Mouse (Mus musculus) forelimb bud, embryonic 11.5 days (tissue): ENCODE data around the gene Igf2bp3.

Experiments
- DNase-seq: peaks from one replicate; pipeline ENCODE4 v3.0.0-alpha.2; 2012; ENCODE audit warnings: low read depth, low spot score

Gene Igf2bp3

GRCm38 (mm10) chr6:49174616-49175015 lies 40.1 kb downstream of the Igf2bp3 start:
- DNase-seq: no peak

- DNase-seq: no peak
Observed at GRCm38 (mm10) chr6:49173674-49174073, 41.1 kb downstream of the Igf2bp3 start.

DNA sequence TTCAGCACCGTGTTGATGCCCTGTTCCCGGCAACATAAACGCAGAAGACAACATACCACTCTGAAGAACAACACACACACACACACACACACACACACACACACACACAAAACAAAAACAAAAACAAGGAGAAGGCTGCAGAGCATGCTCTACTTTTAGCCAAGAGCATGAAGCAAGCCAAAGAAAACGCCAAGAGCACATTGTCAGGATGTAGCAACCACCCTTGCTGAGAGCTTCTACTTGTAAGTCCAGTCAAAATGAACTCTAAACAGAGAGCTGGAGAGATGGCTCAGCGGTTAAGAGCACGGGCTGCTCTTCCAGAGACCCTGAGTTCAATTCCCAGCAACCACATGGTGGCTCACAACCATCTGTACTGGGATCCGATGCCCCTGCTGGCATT lies 41.5 kb downstream of the Igf2bp3 start:
- no peak for DNase-seq

DNA sequence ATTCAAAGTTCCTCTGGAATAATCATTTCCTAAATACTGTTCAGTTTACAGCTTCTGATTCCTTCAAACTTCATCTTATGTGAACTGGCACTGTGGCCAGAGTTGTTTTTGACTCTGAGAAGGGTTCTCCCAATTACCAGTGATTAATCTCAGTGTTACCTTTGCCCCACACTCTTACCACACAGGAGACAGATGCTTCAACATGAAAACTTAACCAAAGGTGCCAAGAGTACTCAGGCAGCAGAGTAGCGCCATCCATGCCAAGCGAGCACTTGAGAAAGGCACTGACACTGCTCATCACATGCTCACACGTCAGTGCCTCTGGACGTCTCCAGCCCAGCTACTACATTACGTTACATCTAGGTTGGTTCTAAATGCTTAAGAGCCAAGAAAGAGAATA lies 43.5 kb downstream of the Igf2bp3 start:
- DNase-seq: no peak

GRCm38 (mm10) chr6:49168648-49169047 lies 46.1 kb downstream of the Igf2bp3 start:
- DNase-seq: no peak

GRCm38 (mm10) chr6:49167406-49167805 lies 47.4 kb downstream of the Igf2bp3 start:
- no peak for DNase-seq

DNA sequence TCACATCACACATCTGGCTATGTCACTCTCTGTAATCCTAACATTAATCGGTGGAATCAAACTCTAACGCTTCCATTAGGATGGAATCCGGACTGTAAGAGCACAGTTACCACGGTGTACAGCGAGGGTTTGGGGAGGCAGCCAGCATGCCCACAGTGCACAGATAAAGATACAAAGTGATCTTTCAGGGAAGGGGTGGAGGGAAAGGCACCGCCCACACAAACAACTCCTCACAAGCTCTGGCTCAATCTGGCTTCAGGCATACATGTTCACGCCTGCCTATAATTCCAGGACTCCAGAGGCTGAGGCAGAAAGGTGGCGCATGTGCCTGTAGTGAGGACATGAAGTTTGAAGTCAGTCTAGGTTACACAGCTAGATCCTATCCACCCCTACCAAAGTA lies 48.4 kb downstream of the Igf2bp3 start:
- DNase-seq: no peak

GRCm38 (mm10) chr6:49165855-49166254 lies 48.9 kb downstream of the Igf2bp3 start:
- DNase-seq: no peak

DNA sequence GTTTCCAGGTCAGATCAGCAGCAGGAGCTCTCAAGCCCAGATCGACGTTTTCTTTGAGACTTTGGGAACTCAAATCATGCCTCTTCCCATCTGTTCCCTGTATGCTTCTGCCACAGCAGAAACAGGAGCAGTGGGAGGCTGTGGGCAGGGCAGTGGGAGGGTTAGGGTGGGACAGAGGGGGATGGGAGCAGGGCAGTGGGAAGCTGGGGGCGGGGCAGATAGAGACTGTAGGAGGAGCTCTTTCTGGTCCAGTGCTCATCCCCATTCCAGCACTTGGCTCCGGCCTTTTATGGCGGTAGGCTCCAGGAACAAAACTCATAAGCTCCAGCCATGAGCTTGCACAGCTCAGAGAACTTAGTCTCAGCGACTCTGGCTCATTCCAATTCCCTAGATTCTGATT lies 49.7 kb downstream of the Igf2bp3 start:
- DNase-seq: no peak

DNA sequence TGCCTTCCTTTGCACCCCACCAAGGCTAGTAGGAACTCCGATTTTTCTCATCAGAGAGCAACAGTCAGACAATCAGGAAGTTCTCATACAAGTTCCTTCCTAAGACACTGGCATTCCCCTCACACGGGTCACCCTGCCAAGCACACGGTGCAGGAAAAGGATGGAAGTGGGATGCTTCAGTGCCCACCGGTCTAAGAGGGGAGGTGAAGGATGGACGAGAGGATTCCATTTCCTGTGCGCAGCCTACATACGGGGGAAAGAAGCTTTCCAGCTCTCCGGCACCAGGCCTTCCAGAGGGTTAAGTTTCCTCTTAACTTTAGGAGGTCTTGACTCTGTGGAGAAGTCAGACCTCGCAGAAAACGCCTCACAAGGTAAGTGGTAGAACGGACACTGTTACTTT lies 50.1 kb downstream of the Igf2bp3 start:
- DNase-seq: no peak

GRCm38 (mm10) chr6:49159971-49160370 lies 54.8 kb downstream of the Igf2bp3 start:
- no peak for DNase-seq

DNA sequence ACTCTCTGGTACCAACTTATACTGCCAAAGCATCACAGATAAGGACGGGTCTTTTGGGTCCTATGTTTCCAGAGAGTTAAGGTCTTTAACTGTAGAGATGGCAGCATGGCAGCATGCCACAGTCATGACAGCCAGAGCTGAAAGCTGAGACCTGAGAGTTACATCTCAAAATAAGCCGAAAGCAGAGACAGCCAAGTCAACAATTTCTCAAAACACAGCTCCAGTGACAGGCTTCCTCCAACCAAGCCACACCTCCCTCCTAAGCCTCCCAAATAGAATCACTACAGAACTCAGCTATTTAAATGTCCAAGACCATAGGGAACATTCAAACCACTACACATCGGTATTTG lies 58.0 kb downstream of the Igf2bp3 start:
- no peak for DNase-seq

DNA sequence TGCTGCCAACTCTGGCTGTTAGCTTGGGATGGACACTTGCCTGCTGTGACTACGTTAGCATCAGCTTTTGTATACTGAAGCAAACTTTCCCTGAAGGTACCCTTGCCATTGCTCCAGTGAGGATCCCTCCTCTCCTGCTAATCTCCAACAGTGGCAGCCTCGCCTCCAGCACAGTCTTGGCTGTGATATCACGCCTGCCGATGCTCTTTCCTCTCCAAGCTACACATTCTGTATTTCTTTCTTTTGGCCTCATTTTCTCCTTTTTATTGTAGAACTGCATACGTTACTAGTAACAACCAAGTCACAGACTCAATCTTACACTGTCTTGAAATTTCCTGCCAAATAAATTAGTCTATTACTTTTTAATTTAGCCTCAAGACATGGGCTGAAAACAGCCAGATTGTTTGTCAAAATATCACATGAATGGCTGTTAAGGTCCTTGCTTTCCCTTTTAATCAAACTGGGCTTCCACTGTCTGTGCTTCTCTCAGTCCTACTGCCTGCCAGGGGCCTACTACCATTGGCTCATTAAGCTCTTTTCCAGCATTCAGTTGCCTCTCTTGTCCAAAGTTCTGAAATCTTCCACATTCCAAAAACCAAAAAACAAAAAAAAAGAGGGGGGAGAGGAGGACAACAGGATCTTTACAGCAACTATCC lies 58.5 kb downstream of the Igf2bp3 start:
- no peak for DNase-seq

DNA sequence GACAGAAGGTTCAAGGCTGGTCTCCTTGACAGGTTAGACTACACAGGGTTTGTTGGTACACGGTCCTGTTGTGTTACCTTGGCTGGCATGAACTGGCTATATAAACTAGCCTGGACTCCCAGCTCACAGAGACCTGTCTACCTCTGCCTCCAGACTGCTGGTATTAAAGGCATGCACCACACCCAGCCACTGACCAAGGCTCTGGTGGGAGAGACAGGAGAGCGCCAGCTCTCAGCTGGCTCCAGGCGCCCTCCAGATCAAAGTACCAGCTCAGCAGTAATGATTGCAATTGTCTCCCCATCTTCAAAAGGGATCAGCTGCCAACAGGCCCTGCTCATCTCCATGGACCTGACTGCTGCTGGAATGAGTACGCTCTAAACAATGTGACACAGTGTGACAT lies 63.3 kb downstream of the Igf2bp3 start:
- no peak for DNase-seq

DNA sequence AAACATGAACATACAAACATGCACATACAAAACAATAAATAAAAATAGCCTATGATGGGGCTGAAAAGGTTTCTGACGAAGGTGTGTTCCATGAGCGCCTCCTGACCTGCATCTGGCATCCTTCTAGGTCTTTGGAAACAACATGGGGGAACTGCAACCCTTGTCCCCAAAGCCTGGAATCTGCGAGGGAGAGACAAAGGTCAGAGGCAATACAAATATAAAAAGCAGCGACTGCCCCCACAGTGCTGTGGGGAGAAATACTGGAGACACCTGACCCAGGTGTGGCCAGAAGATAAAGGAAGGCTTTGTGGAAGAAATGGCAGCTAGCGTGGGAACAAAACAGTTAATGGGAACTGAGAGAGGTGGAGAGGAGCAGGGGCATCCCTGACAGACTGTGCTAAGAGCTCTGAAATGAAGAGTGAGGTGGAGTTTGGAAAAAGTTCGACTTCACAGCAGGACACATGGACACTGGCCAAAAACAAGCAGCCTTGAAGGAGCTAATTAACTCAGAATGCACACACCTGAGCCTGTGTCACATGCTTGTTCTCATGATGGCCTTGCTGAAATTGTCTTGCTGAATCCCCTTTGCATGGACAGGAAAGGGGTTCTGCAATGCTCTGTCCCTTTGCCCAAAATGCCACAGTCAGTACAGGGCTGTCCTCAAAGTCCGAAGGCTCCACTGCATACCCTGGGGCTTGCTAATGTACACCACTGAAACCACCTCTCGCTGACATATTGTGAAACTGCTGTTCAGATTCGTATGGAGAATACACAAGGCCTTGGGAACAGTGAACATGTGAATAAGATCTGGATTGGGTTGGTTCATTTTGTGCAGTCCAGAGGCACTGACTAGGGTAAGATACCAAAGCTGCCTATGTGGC lies 64.2 kb downstream of the Igf2bp3 start:
- no peak for DNase-seq

- no peak for DNase-seq
Observed at GRCm38 (mm10) chr6:49149202-49149930, 65.4 kb downstream of the Igf2bp3 start.

DNA sequence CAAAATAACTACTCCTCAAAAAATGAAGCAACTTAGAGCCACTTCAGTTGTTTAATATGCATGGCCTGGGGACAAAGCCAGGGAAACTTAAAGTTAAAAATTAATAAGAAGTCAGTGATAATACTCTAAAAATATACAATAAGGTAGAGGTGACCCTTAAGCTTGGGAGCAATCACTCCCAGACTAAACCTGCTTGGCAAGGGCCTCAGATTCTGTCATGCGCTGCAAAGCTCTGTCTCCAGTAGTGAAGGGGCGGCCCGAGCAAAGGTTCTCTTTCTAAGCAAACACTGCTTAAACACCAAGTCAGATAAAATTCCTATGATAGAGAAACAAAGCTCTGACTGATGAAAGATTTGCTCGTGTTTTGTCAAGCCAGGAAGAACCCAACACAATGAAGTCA lies 66.0 kb downstream of the Igf2bp3 start:
- DNase-seq: no peak

GRCm38 (mm10) chr6:49148368-49148767 lies 66.4 kb downstream of the Igf2bp3 start:
- DNase-seq: no peak

- DNase-seq: no peak
Observed at GRCm38 (mm10) chr6:49146461-49146860, 68.3 kb downstream of the Igf2bp3 start.

- no peak for DNase-seq
Observed at GRCm38 (mm10) chr6:49142428-49142827, 72.3 kb downstream of the Igf2bp3 start.

- no peak for DNase-seq
Observed at GRCm38 (mm10) chr6:49141125-49141524, 73.6 kb downstream of the Igf2bp3 start.
